Mouse (Mus musculus): ENCODE measurements at regions not wholly inside any gene's neighbourhood (a gene's known extent, or its start where the extent isn't known, plus 50 kb on each side); places are given as distances from the start of the nearest gene placed in this dataset.

GRCm38 (mm10) chr1:14359998-14360640, 1733.0 kb downstream of the 4930444P10Rik start:
- H3K9me3 ChIP-seq = no peaks in the 10 kb centered on the region
- no peak overlapping the region for H3K27ac ChIP-seq
- no peaks in the 10 kb centered on the region for H3K4me1 ChIP-seq
- H3K4me2 ChIP-seq (replicated peaks) = no peak overlapping the region
- no peak overlapping the region for H3K4me3 ChIP-seq
- 72% methylated on average over 2 of the region's 2 CpGs for WGBS
- no peaks in the 10 kb centered on the region for H3K36me3 ChIP-seq
- H3K27me3 ChIP-seq (replicated peaks) = no peaks in the 10 kb centered on the region
- ATAC-seq (ENCODE audit: low FRiP score, low read depth) = no peak
- no peak overlapping the region for H3K9ac ChIP-seq
